Mouse (Mus musculus) kidney, postnatal 36 days (tissue): Measurements from ENCODE around the gene Snf8.
A peak's percentile ranks its signal among the peaks of the same experiment; 100 is the strongest.

Source experiments
- DNase-seq, 2 experiments: peaks; one replicate each; pipeline ENCODE4 v3.0.0; 2021 to 2022; ENCODE audit warnings: mixed read lengths in 2 of 2

The Snf8 gene

DNA sequence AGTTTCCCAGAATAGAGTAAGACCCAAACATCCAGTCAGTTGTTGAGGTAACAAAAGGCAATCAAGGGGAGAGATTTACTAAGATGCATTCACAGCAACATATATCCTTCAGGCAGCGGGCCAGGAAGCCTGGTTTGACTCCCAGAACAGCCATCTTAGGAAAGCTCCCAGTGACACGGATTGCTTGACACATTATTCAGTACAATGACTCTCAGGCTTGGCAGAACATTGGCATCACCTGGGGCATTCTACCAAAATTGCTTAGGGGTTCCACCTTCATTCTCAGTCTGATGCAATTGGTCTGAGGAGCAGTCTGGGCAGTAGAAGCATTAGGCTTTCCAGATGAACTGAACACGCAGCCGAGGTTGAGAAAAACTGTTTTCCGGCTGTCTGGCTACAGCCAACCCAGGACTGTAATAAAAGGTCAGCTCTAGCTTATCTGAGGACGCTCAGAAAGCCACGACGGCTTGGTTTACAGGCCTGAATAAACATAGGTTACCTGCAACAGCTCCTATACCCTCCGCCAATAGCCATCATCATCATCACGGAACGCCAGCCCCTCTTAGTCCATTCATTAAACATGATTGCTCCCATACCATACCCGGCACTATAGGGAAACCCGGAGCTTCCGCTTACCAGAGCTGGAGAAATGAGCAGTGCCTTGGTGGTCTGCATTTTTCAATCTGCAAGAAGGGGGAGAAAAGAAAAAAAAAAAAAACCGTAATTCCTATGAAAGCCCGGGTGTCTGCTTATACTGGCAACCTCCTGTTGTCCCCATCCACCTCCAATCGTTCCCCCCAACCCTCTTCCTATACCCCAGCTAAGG lies 39.9 kb downstream of the Snf8 start:
- peak; percentile 21 to 34 for DNase-seq

DNA sequence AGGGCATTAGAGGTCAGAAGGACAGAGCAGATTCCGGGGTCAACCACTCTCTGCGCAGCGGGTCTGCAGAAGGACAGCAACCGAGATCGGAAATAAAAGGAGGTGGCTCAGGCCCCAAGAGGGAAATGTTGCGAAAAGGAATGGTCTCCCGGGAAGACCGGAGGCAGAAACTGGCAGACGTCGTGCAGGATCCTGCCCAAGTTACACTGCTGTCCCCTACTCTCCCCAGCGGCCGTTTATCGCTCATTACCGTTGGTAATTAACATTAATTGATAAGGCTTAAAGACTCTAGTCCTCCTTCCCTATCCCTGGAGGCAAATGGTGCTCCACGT lies 40.5 kb downstream of the Snf8 start:
- DNase-seq = no peak

DNA sequence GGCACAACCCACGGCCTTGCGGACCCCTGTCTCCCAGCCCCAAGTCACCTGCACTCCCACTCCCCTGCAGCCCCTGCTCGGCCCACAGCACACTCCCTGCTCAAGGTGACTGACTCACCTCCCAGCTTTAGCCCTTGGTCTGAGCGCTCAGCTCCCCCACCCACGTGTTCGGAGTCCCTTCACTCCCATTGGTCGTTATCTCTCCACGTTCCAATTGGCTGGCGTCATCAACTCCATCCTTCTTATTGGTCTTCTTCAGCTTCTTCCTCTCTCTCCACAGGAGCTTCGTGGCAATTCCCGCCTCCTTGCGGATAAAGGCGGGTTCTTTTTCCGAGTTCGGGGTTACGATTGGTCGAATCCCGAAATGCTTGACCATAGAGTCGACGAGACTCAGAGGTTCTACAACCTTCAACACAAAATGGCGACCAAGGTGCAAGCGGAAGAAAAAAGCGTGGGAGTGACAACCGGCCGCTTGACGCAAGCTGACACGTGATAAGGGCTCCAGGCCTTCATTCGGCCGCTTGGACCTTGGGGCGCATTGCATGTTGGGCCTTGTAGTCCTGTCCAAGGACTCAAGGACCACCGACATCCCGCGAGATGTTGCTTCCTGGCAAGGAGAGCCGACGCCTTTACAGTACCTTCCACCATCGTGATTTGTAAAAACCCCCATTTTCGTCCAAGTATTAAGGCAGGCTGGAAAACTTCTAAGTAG lies 41.0 kb downstream of the Snf8 start, which contains the start of gene Atp5g1:
Gene Atp5g1 (minus strand): TSS at position 162 of the 712 bp plus-strand sequence.
- DNase-seq = peak; percentile 98 to 100

DNA sequence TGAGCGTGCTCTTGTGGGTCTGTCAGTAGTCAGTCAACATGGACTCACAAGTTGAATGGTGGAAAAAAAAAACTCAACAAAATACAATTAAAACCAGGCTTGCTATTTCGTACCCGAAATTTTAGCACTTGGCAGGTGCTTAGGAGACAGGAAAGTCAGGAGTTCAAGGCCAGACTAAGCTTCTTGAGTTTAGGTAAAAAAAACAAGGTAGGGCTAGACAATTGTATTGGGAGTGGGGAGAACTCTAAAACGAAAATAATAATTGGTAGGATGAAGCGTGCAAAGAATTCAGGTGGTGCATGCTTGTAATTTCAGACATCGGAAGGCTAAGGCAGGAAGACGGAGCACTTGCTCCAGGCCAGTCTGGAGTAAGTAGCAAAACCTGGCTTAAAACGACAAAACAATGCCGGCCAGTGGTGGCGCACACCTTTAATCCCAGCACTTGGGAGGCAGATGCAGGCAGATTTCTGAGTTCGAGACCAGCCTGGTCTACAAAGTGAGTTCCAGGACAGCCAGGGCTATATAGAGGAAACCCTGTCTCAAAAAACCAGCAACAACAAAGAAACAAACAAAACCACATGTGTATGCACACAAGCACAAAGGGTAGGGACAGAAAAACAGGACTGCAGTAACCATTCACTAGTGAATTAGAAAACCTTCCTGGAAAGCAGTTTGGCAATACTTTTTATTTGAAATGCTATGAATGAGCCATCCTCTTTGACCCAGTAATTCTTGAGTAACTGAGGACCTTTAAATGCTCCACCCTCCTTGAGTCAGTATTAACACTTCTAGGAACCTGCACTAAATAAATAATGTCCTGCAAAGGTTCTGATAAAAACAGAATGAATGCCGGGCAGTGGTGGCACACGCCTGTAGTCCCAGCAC lies 41.8 kb downstream of the Snf8 start:
- DNase-seq = no peak

DNA sequence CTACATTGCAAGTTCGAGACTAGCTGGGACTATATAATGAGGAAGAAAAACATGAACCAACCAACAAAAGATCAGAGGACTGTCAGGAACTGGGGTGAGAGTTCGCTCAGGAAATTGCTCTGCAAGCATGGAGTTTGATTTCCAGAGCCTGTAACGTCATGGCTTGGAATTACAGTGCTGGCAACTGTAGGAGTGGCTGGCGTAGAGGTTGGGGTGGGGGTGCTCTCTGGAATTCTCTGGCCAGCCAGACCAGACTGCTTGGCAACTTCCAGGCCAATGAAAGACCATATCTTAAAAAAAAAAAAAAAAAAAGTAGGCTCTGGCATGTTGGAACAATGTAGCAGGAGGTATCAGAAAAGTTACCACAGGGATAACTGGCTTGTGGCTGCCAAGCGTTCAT lies 46.1 kb downstream of the Snf8 start:
- no peak for DNase-seq

DNA sequence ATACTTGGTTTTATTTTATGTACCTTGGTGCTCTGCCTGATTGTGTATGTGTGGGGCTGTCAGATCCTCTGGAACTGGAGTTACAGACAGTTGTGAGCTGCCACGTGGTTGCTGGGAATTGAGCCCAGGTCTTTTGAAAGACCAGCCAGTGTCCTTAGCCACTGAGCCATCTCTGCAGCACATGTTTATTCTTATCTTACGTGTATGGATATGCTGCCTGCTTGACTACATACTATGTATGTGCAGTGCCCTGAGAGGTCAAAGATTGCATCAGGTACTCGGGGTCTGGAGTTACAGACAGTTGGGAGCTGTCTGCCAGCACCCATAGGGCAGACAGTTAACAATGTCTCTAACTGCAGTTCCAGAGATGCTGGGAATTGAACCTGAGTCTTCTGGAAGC lies 48.0 kb downstream of the Snf8 start:
- DNase-seq = no peak

DNA sequence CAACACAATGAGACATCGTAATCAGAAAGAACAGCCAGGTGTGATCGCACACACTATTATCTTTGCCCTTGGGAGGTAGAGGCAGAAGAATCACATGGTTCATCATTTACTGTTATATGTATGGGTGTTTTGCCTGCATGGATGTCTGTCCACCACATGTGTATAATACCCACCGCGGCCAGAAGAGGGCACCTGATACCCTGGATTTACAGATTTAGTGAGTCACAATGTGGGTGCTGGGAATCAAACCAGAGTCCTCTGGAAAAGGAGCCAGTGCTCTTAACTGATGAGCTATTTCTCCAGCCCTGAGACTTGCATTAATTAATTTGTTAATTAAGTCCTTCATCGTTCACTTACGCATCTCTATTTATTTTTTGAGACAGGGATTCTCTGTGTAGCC lies 53.3 kb downstream of the Snf8 start:
- no peak for DNase-seq

DNA sequence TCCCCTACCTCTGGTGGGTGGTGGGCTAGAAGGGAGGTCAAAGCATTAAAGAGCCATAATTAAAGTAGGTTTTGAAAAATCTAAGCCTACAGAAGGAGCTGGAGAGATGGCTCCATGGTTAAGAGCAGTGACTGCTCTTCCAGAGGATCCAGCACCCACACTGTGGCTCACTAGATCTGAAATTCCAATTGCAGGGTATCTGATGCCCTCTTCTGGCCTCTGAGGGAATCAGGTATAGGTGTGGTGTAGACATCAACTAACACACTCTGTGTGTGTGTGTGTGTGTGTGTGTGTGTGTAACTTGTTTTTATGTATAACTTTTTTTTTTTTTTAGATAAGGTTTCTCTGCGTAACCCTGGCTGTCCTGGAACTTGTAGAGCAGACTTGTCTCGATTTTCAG lies 56.4 kb downstream of the Snf8 start:
- peak; percentile 43 to 61 for DNase-seq

DNA sequence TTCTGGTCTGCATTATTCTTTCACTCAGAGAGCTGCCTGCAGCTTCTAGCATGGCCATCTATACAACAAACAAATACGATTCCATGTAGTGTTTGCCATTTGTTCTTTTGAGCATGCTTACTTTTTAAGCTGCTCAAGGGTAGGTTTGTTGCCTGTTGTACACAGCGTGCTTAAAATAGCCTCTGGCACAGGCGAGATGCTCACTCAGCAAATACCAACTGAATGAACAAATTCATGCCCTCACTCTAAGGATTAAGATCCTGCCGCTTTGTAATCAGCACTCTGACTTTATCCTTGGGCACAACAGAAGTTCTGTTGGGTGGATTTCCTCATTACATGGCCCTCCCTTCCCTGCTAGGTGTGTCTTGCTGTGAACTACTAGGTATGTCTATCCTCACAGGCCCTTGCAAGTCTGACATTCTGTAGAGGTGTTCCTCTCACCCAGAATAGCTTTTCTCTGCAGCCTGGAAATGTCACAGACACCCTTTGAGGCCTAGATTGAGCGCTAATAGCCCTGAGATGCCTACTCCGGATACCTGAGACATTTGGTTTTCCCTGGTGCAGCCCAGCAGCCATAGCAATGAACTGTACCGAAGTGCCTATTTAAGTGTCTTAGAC lies 58.1 kb downstream of the Snf8 start:
- DNase-seq = peak in 1 of 2 experiments; percentile 24

DNA sequence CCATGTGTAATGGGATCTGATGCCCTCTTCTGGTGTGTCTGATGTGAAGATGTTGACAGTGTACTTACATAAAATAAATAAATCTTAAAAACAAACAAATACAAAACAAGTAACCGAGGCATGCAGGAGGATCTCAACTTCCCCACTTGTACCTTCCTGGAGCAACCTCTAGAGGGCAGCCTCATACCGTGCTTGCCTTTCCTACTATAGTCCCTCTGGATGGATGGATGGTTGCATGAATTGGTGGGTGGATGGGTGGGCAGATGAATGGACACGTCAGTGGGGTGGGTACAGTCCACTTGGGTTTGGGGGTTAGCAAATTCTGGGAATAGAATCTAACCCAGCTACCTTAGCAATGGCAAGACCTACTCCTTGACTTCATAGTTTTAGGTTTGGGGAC lies 58.7 kb downstream of the Snf8 start:
- DNase-seq = peak; percentile 36 to 73
